Mouse (Mus musculus): Measurements from ENCODE around the gene Gm13695.
A peak's percentile ranks its signal among the peaks of the same experiment; 100 is the strongest.
"Not testable (repeated sequence)": the region's sequence is repeated elsewhere in the genome, so short reads cannot be mapped to it uniquely, and the experiment has no call there.

Gene Gm13695

GRCm38 (mm10) chr2:83967013-83967412, at the start of gene Gm13695:
Gene Gm13695, plus strand, starts transcription at chr2:83967313.
- DNase-seq = not testable (repeated sequence)

- no peak for DNase-seq
Measured at GRCm38 (mm10) chr2:83929478-83930088, 37.5 kb upstream of the Gm13695 start.

- peak; percentile 53 to 70 for DNase-seq
Measured at GRCm38 (mm10) chr2:83940931-83941361, 26.2 kb upstream of the Gm13695 start, which contains the start of gene Zswim2. Gene Zswim2, minus strand, starts transcription at chr2:83941228.

- DNase-seq = no peak
Measured at GRCm38 (mm10) chr2:83941378-83941777, 25.7 kb upstream of the Gm13695 start.

- DNase-seq = no peak
Measured at GRCm38 (mm10) chr2:83941792-83942191, 25.3 kb upstream of the Gm13695 start.

DNA sequence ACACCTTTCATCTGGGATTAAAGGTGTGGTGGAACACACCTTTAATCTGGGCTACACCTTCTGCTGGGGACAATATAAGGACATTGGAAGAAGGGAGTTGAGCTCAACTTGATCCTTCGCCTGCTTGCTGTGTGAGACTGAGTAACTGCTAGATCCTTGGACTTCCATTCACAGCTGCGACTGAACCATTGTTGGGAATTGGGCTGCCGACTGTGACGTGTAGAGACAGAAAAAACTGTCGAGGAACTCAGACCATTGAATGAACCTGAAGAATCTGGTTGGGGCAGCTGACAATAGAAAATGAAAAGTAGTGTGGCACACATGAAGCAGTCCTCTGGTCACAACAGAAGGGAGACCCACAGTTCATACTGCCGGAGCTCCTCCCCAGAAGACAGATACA, 11.7 kb upstream of the Gm13695 start, which contains the start of gene Gm13698:
Gene Gm13698, plus strand, starts transcription at position 301 of the 400 bp plus-strand sequence.
- DNase-seq = not testable (repeated sequence)

GRCm38 (mm10) chr2:83961203-83961602, 5.9 kb upstream of the Gm13695 start, which contains the start of gene Gm13693:
Gene Gm13693, plus strand, starts transcription at chr2:83961503.
- DNase-seq = not testable (repeated sequence)

GRCm38 (mm10) chr2:83972823-83973222, 5.7 kb downstream of the Gm13695 start, which contains the start of gene Gm13696:
Gene Gm13696, plus strand, starts transcription at chr2:83973123.
- not testable (repeated sequence) for DNase-seq

- not testable (repeated sequence) for DNase-seq
Measured at GRCm38 (mm10) chr2:83978633-83979032, 11.5 kb downstream of the Gm13695 start, which contains the start of gene Gm13694. Gene Gm13694, plus strand, starts transcription at chr2:83978933.

DNA sequence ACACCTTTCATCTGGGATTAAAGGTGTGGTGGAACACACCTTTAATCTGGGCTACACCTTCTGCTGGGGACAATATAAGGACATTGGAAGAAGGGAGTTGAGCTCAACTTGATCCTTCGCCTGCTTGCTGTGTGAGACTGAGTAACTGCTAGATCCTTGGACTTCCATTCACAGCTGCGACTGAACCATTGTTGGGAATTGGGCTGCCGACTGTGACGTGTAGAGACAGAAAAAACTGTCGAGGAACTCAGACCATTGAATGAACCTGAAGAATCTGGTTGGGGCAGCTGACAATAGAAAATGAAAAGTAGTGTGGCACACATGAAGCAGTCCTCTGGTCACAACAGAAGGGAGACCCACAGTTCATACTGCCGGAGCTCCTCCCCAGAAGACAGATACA, 17.3 kb downstream of the Gm13695 start, which contains the start of gene Gm13697:
Gene Gm13697, plus strand, starts transcription at position 301 of the 400 bp plus-strand sequence.
- not testable (repeated sequence) for DNase-seq

DNA sequence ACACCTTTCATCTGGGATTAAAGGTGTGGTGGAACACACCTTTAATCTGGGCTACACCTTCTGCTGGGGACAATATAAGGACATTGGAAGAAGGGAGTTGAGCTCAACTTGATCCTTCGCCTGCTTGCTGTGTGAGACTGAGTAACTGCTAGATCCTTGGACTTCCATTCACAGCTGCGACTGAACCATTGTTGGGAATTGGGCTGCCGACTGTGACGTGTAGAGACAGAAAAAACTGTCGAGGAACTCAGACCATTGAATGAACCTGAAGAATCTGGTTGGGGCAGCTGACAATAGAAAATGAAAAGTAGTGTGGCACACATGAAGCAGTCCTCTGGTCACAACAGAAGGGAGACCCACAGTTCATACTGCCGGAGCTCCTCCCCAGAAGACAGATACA, 23.1 kb downstream of the Gm13695 start, which contains the start of gene Gm13691:
Gene Gm13691, plus strand, starts transcription at position 301 of the 400 bp plus-strand sequence.
- DNase-seq = not testable (repeated sequence)

DNA sequence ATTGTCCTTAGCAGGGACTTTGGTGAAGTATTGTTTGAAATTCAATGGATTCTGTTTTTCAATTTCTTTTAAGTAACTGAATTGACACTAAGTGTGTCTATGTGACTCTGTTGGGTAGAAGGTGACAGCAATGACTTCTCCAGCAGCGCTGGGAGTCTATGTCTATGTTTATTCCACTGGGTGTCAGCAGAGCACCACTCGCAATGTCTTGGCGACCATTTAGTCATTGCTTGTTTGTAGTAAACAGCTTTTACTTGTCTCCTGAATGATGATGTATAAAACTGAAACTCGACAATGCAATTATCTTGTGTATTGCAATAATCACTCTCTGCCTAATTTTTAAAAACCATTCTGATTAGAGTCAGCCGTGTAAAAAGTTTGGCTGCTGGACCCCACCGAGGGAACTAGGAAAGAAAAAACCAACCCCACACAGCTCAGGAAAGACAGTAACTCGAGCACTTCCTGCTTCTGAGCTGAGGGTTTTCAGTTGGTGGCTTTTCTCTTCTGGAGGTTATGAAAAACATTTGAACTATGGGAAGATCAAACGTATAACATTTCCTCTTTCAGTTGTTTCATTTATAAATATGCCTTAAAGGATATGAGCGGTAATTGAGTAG, 26.6 kb downstream of the Gm13695 start:
- peak in 1 of 2 experiments; percentile 8 for DNase-seq

GRCm38 (mm10) chr2:83994526-83994925, 27.4 kb downstream of the Gm13695 start:
- not testable (repeated sequence) for DNase-seq

- no peak for DNase-seq
Measured at GRCm38 (mm10) chr2:84008913-84009312, 41.8 kb downstream of the Gm13695 start.

DNA sequence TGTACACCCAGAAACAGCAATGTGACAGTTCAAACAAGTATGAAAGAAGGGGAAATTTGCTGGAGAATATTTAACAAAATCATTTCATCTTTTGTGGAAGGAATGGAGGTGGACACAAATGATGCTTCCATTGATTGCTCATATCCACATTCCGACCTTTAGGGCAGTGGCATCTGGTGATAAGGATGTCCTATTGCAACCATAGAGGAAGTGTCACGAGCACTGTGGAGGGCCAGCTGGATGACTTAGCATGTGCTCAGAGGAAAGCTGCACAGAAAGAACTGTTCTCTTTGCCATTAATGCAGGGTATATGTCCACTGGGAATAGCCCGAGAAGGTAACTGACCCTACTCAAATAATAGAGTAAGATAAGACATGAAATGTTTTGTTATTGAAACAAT, 42.7 kb downstream of the Gm13695 start:
- DNase-seq = no peak

GRCm38 (mm10) chr2:84014572-84014971, 47.5 kb downstream of the Gm13695 start:
- DNase-seq = no peak

- not testable (repeated sequence) for DNase-seq
Measured at GRCm38 (mm10) chr2:84016291-84016690, 49.2 kb downstream of the Gm13695 start.

- DNase-seq = no peak
Measured at GRCm38 (mm10) chr2:84018330-84018729, 51.2 kb downstream of the Gm13695 start.

Data from kidney, postnatal 36 days (tissue).